Mouse (Mus musculus) megakaryocyte, embryonic 14.5 days (primary cell): ENCODE data around the gene Vps53.

Experiments
- FLI1 ChIP-seq: IDR thresholded peaks from 2 replicates; pipeline ENCODE4 v1.6.1; 2012; ENCODE audit warnings: low read length, inconsistent platforms, mixed read lengths
- GATA1 ChIP-seq: IDR thresholded peaks from 3 replicates; pipeline ENCODE4 v1.6.1; 2012; ENCODE audit warnings: mixed read lengths, low read length, inconsistent platforms, borderline replicate concordance

DNA sequence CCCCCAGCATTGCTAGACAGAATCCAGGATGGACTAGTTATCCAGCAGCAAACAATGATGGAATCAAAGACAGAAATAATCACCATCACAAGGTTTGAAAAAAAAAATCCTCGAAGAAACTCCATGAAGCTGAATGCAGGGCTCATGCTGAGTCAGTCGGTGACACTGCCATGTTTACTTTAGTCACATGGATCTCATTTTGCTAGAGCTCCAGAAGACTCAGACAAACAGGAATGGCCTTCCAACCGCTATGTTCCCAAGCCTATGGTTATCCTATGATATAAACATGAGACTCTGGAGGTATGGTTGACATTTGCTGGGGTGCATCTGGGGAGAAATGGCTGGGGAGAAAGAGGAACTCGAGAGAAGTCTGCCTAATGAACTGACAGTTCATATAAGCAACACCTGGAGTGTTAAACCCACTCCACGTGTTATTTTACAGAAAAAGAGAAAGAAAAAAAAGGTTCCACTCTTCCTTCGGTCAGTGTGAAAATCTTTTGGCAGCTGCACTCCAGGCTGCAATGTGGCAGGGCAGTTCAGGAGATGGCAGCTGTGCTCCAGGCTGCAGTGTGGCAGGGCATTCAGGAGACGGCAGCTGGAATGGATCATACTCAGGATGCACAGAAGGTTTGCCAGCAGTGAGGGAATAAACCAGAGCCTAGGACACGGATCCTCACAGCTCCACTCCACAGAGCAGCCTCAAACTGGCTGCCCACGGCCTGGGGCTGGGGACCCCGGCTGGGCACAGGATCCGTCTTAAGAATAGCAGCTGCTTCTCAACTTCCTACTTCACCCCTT, 105.0 kb downstream of the Vps53 start:
- TF ChIP-seq GATA1 = no peak
- no peak for TF ChIP-seq FLI1
